Mouse (Mus musculus) embryonic facial prominence, embryonic 13.5 days (tissue): ENCODE measurements around the gene Tectb. TPM values are rescaled to one million over a fixed set of nuclear protein-coding genes. Genes with fewer than 3 reads are reported as not detected.

Experiments
- ATAC-seq: fragments of 200-750 bp; cut with Nextera tagmentation; 2 replicates; pipeline ENCODE4 v1.8.0; 2017; ENCODE audit warnings: low read depth; ENCODE audit not compliant: insufficient number of reproducible peaks, insufficient read depth, low FRiP score, low TSS enrichment
- H3K27ac ChIP-seq: fragments of 300-500 bp; sonication (generic); 2 replicates; pipeline ENCODE4 v1.5.1; 2015; ENCODE audit warnings: moderate library complexity, mild to moderate bottlenecking, inconsistent platforms
- H3K27me3 ChIP-seq: fragments of 300-500 bp; sonication (generic); 2 replicates; pipeline ENCODE4 v1.6.1; 2015; ENCODE audit warnings: mild to moderate bottlenecking, inconsistent platforms
- H3K36me3 ChIP-seq: fragments of 300-500 bp; sonication (generic); 2 replicates; pipeline ENCODE4 v1.6.1; 2015; ENCODE audit warnings: mild to moderate bottlenecking, inconsistent platforms
- H3K4me1 ChIP-seq: fragments of 300-500 bp; sonication (generic); 2 replicates; pipeline ENCODE4 v1.6.1; 2015; ENCODE audit warnings: inconsistent platforms
- H3K4me2 ChIP-seq: fragments of 300-500 bp; sonication (generic); 2 replicates; pipeline ENCODE4 v1.6.1; 2015; ENCODE audit warnings: moderate library complexity, mild to moderate bottlenecking, inconsistent platforms
- H3K4me3 ChIP-seq: fragments of 300-500 bp; sonication (generic); 2 replicates; pipeline ENCODE4 v1.5.1; 2015; ENCODE audit warnings: mild to moderate bottlenecking, inconsistent platforms
- H3K9ac ChIP-seq: fragments of 300-500 bp; sonication (generic); 2 replicates; pipeline ENCODE4 v1.6.1; 2015; ENCODE audit warnings: mild to moderate bottlenecking, inconsistent platforms
- H3K9me3 ChIP-seq: fragments of 300-500 bp; sonication (generic); 2 replicates; pipeline ENCODE4 v1.6.1; 2016; ENCODE audit warnings: inconsistent platforms
- WGBS: fragments of 180-500 bp; shearing (Covaris S2); methylation state at CpG from one replicate; pipeline ENCODE4 v1.1.7; 2015; ENCODE audit warnings: mixed read lengths; 5-methylcytosine and 5-hydroxymethylcytosine counted together
- polyA plus RNA-seq: library from polyadenylated mRNA; unstranded; fragments of >200 nt; fragmentation: Nextera tagmentation; extraction: Ambion mirVana; gene quantifications from 2 replicates; pipeline ENCODE4 v1.2.1, GENCODE M21; 2015

Tectb gene
- polyA plus RNA-seq, 1 experiment from 2014 or later = not detected

- no peak overlapping the region for H3K4me3 ChIP-seq
- no peaks in the 10 kb centered on the region for H3K36me3 ChIP-seq
- no peak for ATAC-seq
- 83% methylated on average over 21 of the region's 21 CpGs for WGBS
- H3K4me2 ChIP-seq = no peak overlapping the region
- no peaks in the 10 kb centered on the region for H3K9me3 ChIP-seq
- no peaks in the 10 kb centered on the region for H3K27me3 ChIP-seq
- H3K9ac ChIP-seq = no peak overlapping the region
- no peak overlapping the region for H3K27ac ChIP-seq
- H3K4me1 ChIP-seq = peaks cover 6% of the 10 kb centered on the region; the same call in 1 of the 2 replicates
These were observed 11.9 kb downstream of the Tectb start for GRCm38 (mm10) chr19:55192254-55192945.

DNA sequence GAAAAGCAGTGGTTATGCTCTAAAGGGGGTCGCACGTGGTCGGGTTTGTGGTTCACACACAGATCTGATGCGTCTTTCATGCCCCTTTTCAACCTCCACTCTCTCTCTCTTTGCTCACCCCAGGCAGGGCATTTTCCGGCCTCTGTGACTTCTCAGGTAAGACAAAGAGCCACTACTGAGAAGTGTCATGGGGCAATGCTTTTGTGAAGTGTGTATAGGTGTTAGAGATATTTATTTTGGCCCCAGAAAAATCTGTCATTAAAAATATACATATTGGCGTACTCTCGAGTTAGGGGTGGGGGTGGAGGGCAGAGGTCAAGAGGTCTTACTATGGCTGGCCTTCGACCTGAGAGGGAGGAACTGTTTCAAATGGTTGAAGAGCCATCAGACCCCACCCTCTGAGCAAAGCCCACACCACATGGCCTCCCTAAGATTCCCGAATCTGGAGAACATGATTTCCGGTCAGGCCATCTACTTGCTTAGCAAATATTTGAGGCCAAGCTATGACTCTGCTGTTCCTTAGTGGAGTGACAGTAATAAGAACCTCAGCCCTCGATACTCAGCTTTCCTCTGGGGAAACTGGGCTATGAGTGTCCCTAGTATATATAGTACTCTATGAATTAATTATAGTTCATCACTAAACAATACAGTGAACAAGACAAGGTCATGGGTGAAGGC lies 13.3 kb downstream of the Tectb start:
- WGBS = 71% methylated on average over 11 of the region's 11 CpGs
- no peak overlapping the region for H3K9ac ChIP-seq
- no peak overlapping the region for H3K4me2 ChIP-seq
- no peaks in the 10 kb centered on the region for H3K9me3 ChIP-seq
- no peak for ATAC-seq
- no peaks in the 10 kb centered on the region for H3K27me3 ChIP-seq
- H3K4me1 ChIP-seq = peaks cover 6% of the 10 kb centered on the region; the same call in 1 of the 2 replicates
- H3K27ac ChIP-seq = no peak overlapping the region
- H3K4me3 ChIP-seq = no peak overlapping the region
- no peaks in the 10 kb centered on the region for H3K36me3 ChIP-seq

- H3K27me3 ChIP-seq = no peaks in the 10 kb centered on the region
- H3K4me1 ChIP-seq = peaks cover 6% of the 10 kb centered on the region; the same call in 1 of the 2 replicates
- no peak overlapping the region for H3K9ac ChIP-seq
- no peaks in the 10 kb centered on the region for H3K36me3 ChIP-seq
- 0 out of 2 replicates have a peak, but pooled peaks have one; percentile 4 for ATAC-seq
- H3K4me3 ChIP-seq = no peak overlapping the region
- H3K9me3 ChIP-seq = no peaks in the 10 kb centered on the region
- H3K27ac ChIP-seq = no peak overlapping the region
- H3K4me2 ChIP-seq = no peak overlapping the region
- WGBS = 56% methylated on average over 7 of the region's 7 CpGs
These were observed 14.1 kb downstream of the Tectb start for GRCm38 (mm10) chr19:55194520-55195170.

GRCm38 (mm10) chr19:55195574-55195973 lies 15.0 kb downstream of the Tectb start:
- Histone ChIP-seq H3K4me1 (peaks cover 6% of the 10 kb centered on the region; the same call in 1 of the 2 replicates), H3K4me2 (no peak overlapping the region), H3K27ac (no peak overlapping the region), H3K27me3 (no peaks in the 10 kb centered on the region), H3K4me3 (no peak overlapping the region), H3K9me3 (no peaks in the 10 kb centered on the region), H3K9ac (no peak overlapping the region), H3K36me3 (no peaks in the 10 kb centered on the region)
- no peak for ATAC-seq
- 80% methylated on average over 3 of the region's 3 CpGs for WGBS

GRCm38 (mm10) chr19:55198303-55198702 lies 17.8 kb downstream of the Tectb start:
- Histone ChIP-seq H3K27me3 (no peaks in the 10 kb centered on the region; the same call in 1 of the 2 replicates), H3K36me3 (no peaks in the 10 kb centered on the region), H3K9me3 (no peaks in the 10 kb centered on the region), H3K27ac (no peak overlapping the region), H3K4me3 (no peak overlapping the region), H3K4me2 (peak overlapping the region; percentile 34), H3K4me1 (no peaks in the 10 kb centered on the region), H3K9ac (no peak overlapping the region)
- WGBS = 32% methylated on average over 5 of the region's 5 CpGs
- no peak; the same call in 1 of the 2 replicates for ATAC-seq

GRCm38 (mm10) chr19:55206482-55207138 lies 26.1 kb downstream of the Tectb start:
- no peak for ATAC-seq
- Histone ChIP-seq H3K27ac (no peak overlapping the region), H3K4me2 (no peak overlapping the region), H3K9ac (no peak overlapping the region), H3K4me1 (no peaks in the 10 kb centered on the region), H3K9me3 (no peaks in the 10 kb centered on the region), H3K27me3 (peaks cover 6% of the 10 kb centered on the region), H3K4me3 (no peak overlapping the region), H3K36me3 (no peaks in the 10 kb centered on the region)
- WGBS = 39% methylated on average over 8 of the region's 8 CpGs

DNA sequence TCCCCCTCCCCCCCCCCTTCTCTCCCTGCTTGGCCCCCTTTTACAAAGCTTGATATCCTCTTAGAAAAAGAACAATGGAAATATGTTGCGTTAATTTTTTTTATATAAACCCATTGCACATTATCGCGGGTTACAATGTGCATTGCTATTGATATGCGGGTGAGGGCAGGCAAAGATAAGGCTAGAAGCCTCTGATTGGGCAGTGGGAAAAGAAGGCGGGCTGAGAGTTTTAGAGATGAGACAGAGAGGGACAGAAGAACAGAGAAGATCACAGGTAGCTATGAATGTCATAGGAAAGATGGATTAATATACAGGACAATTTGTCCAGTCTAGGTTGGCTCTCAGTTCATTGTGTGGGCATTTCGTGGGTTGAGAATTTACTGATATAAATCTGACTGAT lies 26.7 kb downstream of the Tectb start:
- Histone ChIP-seq H3K4me1 (no peaks in the 10 kb centered on the region), H3K9me3 (no peaks in the 10 kb centered on the region), H3K4me2 (no peak overlapping the region), H3K27me3 (peaks cover 6% of the 10 kb centered on the region), H3K27ac (no peak overlapping the region), H3K4me3 (no peak overlapping the region), H3K9ac (no peak overlapping the region), H3K36me3 (no peaks in the 10 kb centered on the region)
- no peak for ATAC-seq
- WGBS = 56% methylated on average over 6 of the region's 6 CpGs

DNA sequence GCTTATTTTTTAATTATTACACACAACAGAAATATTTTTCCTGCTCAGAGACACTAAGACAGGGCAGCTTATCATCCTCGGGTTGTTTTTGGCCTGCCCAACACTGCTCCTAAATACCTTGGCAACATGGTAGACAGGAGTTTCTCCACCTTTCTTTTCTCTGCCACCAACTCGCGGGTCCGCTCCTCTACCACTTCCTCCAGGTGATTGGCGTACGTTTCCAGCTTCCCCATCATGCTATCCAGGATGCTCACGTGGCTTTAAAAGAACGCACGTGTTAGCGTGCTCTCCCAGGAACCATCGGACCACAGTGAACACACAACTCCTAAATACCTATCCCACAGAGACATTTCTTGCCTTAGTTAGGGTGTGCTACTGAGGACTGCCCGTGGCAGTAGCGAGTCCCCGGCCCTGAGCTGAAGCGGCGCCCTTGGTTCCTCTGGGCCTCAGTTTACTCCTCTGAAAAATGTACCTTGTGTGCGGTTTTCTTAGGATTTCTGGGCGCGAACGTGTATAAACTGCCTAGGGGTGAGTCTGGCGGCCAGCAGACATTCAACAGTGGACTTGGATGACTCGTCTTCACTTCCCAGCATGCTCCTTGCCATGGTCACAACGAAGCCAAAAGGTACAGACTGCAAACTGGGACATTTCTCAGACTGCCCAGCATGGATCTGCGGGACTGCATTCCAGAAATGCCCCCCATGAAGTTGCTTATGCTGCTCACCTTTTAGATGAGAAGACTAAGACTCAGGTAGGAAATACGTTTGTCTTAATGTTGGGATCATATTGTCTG lies 27.4 kb downstream of the Tectb start:
- Histone ChIP-seq H3K4me2 (no peak overlapping the region), H3K9me3 (no peaks in the 10 kb centered on the region), H3K4me1 (no peaks in the 10 kb centered on the region), H3K36me3 (no peaks in the 10 kb centered on the region), H3K27me3 (peaks cover 6% of the 10 kb centered on the region), H3K27ac (no peak overlapping the region), H3K4me3 (no peak overlapping the region), H3K9ac (no peak overlapping the region)
- ATAC-seq = no peak
- WGBS = 62% methylated on average over 25 of the region's 25 CpGs

- Histone ChIP-seq H3K4me2 (no peak overlapping the region), H3K27me3 (peaks cover 6% of the 10 kb centered on the region), H3K36me3 (no peaks in the 10 kb centered on the region), H3K4me1 (no peaks in the 10 kb centered on the region), H3K9me3 (no peaks in the 10 kb centered on the region), H3K9ac (no peak overlapping the region), H3K27ac (no peak overlapping the region), H3K4me3 (no peak overlapping the region)
- no peak for ATAC-seq
- 79% methylated on average over 4 of the region's 4 CpGs for WGBS
These were observed 28.1 kb downstream of the Tectb start for GRCm38 (mm10) chr19:55208654-55209053.

GRCm38 (mm10) chr19:55209084-55209483 lies 28.6 kb downstream of the Tectb start:
- no peak overlapping the region for H3K4me3 ChIP-seq
- H3K4me2 ChIP-seq = no peak overlapping the region
- H3K4me1 ChIP-seq = no peaks in the 10 kb centered on the region
- no peak for ATAC-seq
- H3K9ac ChIP-seq = no peak overlapping the region
- 83% methylated on average over 3 of the region's 3 CpGs for WGBS
- H3K27me3 ChIP-seq = peaks cover 6% of the 10 kb centered on the region
- no peaks in the 10 kb centered on the region for H3K9me3 ChIP-seq
- H3K27ac ChIP-seq = no peak overlapping the region
- H3K36me3 ChIP-seq = no peaks in the 10 kb centered on the region

- Histone ChIP-seq H3K9me3 (no peaks in the 10 kb centered on the region), H3K27ac (no peak overlapping the region), H3K4me3 (no peak overlapping the region), H3K27me3 (peaks cover 6% of the 10 kb centered on the region), H3K36me3 (no peaks in the 10 kb centered on the region), H3K4me1 (no peaks in the 10 kb centered on the region), H3K4me2 (no peak overlapping the region), H3K9ac (no peak overlapping the region)
- 89% methylated on average over 1 of the region's 1 CpGs for WGBS
- ATAC-seq = peak; percentile 71; the same call in 1 of the 2 replicates
These were observed 31.2 kb downstream of the Tectb start for GRCm38 (mm10) chr19:55211698-55212097.
